Mouse (Mus musculus) thymus, adult 2 months (tissue): ENCODE measurements at regions not wholly inside any gene's neighbourhood (a gene's known extent, or its start where the extent isn't known, plus 50 kb on each side); places are given as distances from the start of the nearest gene placed in this dataset.

ENCODE experiments used
- DNase-seq: peaks from one replicate; pipeline ENCODE4 v3.0.0; 2021
- H3K27ac ChIP-seq: fragments of 200-500 bp; 2 replicates; pipeline ENCODE4 v1.5.1; 2012; ENCODE audit warnings: low read length, control low read depth; ENCODE audit not compliant: control insufficient read depth, insufficient read depth
- H3K27me3 ChIP-seq: fragments of 200-500 bp; 2 replicates; pipeline ENCODE4 v1.6.1; 2012; ENCODE audit warnings: mild to moderate bottlenecking, low read length, moderate library complexity, mixed read lengths; ENCODE audit not compliant: control insufficient read depth, insufficient read depth
- H3K36me3 ChIP-seq: fragments of 200-500 bp; 2 replicates; pipeline ENCODE4 v1.6.1; 2012; ENCODE audit warnings: mild to moderate bottlenecking, low read length, moderate library complexity; ENCODE audit not compliant: control insufficient read depth, insufficient read depth
- H3K4me1 ChIP-seq: fragments of 200-500 bp; replicated peaks from 2 replicates; pipeline ENCODE4 v1.6.1; 2012; ENCODE audit warnings: low read length; ENCODE audit not compliant: control insufficient read depth, insufficient read depth
- H3K4me3 ChIP-seq: fragments of 200-500 bp; 2 replicates; pipeline ENCODE4 v1.5.1; 2012; ENCODE audit warnings: mild to moderate bottlenecking, low read length, control low read depth, moderate library complexity; ENCODE audit not compliant: control insufficient read depth, insufficient read depth
- CTCF ChIP-seq: fragments of 200-500 bp; IDR thresholded peaks from 2 replicates; pipeline ENCODE4 v1.5.1; 2012; ENCODE audit warnings: mild to moderate bottlenecking, control low read depth, low read length, moderate library complexity, borderline replicate concordance; ENCODE audit not compliant: control insufficient read depth, poor library complexity, insufficient read depth; ENCODE audit errors: extremely low read depth
- POLR2A ChIP-seq: fragments of 200-500 bp; IDR thresholded peaks from 2 replicates; pipeline ENCODE4 v1.6.1; 2012; ENCODE audit warnings: mild to moderate bottlenecking, low read length, control low read depth, moderate library complexity; ENCODE audit not compliant: control insufficient read depth, poor library complexity, insufficient read depth; ENCODE audit errors: extremely low read depth
- WGBS: fragments of 180-500 bp; shearing (Covaris S2); methylation state at CpG from one replicate; pipeline ENCODE4 v1.1.7; 2018; 5-methylcytosine and 5-hydroxymethylcytosine counted together

DNA sequence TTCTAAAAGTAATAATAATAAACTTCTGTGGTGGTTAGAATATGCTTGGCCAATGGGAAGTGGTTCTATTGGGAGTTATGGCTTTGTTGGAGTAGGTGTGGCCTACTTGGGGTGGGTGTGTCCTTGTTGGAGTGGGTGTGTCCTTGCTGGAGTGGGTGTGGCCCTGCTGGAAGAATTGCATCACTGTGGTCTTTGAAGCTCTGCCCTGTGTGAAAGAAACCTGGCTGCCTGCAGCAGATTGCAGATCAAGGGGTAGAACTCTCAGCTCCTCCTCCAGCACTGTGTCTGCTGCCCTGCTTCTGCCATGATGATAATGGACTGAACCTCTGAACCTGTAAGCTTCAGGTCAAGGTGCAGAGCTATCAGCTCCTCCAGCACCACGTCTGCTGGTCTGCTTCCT, 118.1 kb downstream of the Ets2 start:
- H3K4me1 ChIP-seq = peaks cover 67% of the 10 kb centered on the region

DNA sequence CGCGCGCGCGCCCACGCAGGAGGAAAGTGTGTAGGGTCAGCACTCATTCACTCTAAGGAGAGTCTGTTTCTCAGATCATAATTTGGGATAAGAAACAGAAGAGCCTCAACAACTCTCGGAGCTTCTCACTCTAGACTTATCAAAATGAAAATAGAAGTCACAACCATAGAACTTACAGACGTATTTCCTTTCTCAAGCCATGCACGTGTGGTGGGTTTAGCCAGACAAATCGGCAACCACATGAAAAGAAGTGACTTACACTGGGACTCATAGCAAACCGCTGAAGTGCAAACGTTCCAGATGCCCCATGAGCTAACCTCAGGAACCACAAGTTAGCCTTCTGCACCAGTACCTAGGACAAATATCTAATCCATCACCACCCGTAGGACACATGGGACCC, 114.1 kb downstream of the Ets2 start:
- peak overlapping the region; percentile 7; the same call in 1 of the 2 replicates for H3K27ac ChIP-seq
- H3K4me3 ChIP-seq = no peak overlapping the region
- H3K27me3 ChIP-seq = no peaks in the 10 kb centered on the region
- TF ChIP-seq CTCF (no peak), POLR2A (no peak)
- WGBS = 43% methylated on average over 13 of the region's 13 CpGs
- peak; percentile 44 for DNase-seq
- no peaks in the 10 kb centered on the region for H3K36me3 ChIP-seq
- H3K4me1 ChIP-seq = peaks cover 61% of the 10 kb centered on the region

More for the DNA sequence above, 118.1 kb downstream of the Ets2 start:
- WGBS = 45% methylated on average over 1 of the region's 1 CpGs
- Histone ChIP-seq H3K36me3 (no peaks in the 10 kb centered on the region), H3K27ac (peak overlapping the region; percentile 77), H3K4me3 (no peak overlapping the region), H3K27me3 (no peaks in the 10 kb centered on the region)
- DNase-seq = peak; percentile 41
- TF ChIP-seq CTCF (no peak), POLR2A (no peak)

DNA sequence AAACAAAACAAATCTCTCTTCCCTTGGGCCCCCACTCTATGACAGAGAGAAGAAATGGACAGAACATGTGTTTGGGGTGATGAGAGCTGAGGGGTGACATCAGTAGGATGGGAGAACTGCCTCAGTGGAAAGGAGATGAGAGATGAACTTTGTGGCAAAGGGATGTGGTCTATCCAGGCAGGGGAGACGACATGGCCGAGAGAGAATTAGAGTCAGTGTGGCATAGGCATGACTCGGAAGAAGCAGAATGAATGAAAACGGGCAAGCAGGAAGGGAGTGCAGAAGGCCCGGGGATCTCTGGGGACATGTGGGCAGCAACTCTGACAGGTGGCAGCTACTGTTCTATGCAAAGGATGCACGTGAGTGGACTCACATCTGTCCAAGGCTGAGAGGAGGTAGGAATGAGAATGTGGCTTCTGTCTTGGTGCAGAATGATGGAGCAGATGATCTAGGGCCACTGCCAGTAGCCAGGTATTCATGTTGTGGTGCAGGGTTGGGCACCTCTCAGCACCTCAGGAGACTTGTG, 113.4 kb downstream of the Ets2 start:
- no peak for DNase-seq
- 63% methylated on average over 6 of the region's 6 CpGs for WGBS
- H3K27ac ChIP-seq = peak overlapping the region; percentile 7; the same call in 1 of the 2 replicates
- H3K4me1 ChIP-seq = peaks cover 63% of the 10 kb centered on the region
- no peak for TF ChIP-seq CTCF
- TF ChIP-seq POLR2A = no peak
- no peak overlapping the region for H3K4me3 ChIP-seq
- no peaks in the 10 kb centered on the region for H3K27me3 ChIP-seq
- no peaks in the 10 kb centered on the region for H3K36me3 ChIP-seq

DNA sequence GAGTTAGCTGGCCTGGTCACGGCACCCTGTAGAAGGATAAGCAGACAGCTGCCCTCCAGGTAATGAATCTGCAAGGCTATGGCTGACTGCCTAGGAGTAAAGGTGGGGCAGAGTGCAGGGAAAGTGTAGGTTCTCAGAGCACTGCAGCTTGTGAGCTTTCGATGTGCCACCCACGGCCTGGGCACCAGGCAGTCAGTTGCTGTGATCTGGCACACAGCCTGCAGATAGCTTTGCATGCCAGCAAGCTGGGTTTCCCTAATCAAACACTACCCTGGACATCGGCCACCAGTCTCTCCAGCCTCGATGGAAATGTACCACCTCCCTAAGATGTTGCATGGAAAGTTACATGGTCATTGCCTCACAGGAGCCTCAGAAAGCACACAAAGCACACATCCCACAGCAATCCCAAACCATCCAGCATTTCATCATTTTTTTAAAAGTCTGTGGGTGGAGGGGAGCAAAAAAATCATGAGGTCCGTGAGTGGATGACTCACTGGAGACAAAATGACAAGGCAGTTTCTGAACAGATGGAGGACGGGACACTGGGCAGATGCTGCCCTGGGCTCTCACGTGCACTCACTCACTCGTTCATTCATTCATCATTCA, 112.7 kb downstream of the Ets2 start:
- Histone ChIP-seq H3K4me3 (no peak overlapping the region), H3K27me3 (no peaks in the 10 kb centered on the region), H3K36me3 (no peaks in the 10 kb centered on the region), H3K4me1 (peaks cover 64% of the 10 kb centered on the region), H3K27ac (no peak overlapping the region)
- TF ChIP-seq POLR2A (no peak), CTCF (no peak)
- 78% methylated on average over 9 of the region's 9 CpGs for WGBS
- no peak for DNase-seq

DNA sequence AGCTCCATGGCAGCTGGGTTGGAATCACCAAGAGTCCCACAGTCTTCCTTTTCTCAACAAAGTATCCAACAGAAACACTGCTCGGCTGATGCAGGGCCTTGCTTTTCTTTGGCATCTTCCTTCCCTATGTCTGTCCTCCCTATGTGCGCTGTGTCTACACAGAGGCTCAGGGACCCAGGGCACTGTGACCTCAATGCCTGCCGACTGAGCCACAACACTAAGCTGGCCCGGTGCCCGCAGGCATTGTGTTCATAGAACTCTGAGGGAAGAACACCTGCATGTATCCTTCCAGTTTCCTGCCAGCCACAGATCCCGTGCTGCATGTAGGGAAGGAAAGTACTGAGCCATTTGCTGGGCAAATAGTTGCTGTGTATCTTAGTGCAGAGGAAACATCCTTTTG, 109.2 kb downstream of the Ets2 start:
- TF ChIP-seq CTCF (no peak), POLR2A (no peak)
- H3K4me3 ChIP-seq = no peak overlapping the region
- no peaks in the 10 kb centered on the region for H3K27me3 ChIP-seq
- 6% methylated on average over 6 of the region's 6 CpGs for WGBS
- peak; percentile 67 for DNase-seq
- H3K36me3 ChIP-seq = no peaks in the 10 kb centered on the region
- peak overlapping the region; percentile 85 for H3K27ac ChIP-seq
- peaks cover 81% of the 10 kb centered on the region for H3K4me1 ChIP-seq

DNA sequence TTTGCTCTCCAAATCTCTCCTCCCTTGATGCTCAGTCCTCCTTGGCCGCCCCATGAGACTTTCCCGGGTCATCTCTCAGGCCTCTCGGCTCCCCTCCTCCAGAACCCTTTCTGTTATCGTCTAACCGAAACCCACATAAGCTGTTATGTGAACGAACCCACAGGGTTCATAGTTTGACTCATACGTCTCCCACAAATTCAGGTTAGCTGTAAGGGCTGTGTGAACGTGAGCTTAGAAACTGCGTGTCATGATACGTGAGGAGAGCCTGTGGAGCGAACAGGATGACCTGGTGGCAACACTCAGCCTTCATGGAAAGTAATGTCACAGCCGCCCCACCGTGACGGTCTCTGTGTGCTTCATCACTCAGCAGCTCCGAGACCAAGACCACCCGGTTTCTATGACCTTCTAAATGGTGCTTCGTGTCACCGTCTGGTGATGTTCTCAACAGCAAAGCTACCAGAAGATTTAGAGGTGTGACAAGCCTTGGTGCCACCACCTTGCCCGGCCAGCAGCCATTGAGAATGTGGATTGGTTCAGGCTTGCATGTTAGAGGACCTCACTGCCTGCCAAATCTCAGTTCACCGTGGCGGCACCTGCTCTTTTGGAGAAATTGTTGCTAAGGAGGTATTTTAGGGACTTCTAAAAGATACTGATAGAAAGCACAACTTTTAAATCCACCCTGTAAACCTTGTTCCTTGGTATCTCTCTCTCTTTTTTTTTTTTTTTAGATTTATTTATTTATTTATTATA, 107.4 kb downstream of the Ets2 start:
- Histone ChIP-seq H3K27ac (no peak overlapping the region), H3K4me1 (peaks cover 73% of the 10 kb centered on the region), H3K27me3 (no peaks in the 10 kb centered on the region), H3K36me3 (no peaks in the 10 kb centered on the region), H3K4me3 (no peak overlapping the region)
- 96% methylated on average over 21 of the region's 21 CpGs for WGBS
- DNase-seq = no peak
- TF ChIP-seq CTCF = no peak
- TF ChIP-seq POLR2A = no peak; the same call in 1 of the 2 replicates

DNA sequence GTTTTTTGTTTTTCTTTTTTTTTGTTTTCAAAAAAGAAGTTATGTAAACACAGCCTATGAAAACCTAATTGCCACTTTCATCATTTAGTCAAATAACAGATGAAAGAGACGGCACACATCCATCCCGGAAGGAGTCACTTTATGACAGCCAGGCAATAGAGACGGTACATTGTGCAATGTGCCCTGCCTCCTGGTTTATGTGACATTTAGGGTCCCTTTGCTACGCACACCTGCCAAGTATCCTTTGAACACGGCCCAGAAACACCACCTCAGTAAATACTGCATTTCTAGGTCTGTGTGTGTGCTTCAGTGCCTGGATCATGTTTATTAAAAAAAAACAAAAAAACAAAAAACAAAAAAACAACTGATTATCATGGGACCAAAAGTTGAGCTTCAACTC, 104.6 kb downstream of the Ets2 start:
- Histone ChIP-seq H3K27me3 (no peaks in the 10 kb centered on the region), H3K4me1 (peaks cover 64% of the 10 kb centered on the region), H3K36me3 (no peaks in the 10 kb centered on the region), H3K27ac (peak overlapping the region; percentile 46), H3K4me3 (no peak overlapping the region)
- TF ChIP-seq CTCF = no peak
- TF ChIP-seq POLR2A = no peak
- 40% methylated on average over 5 of the region's 5 CpGs for WGBS
- peak; percentile 45 for DNase-seq
